Mouse (Mus musculus) embryonic facial prominence, embryonic 14.5 days (tissue): ENCODE results near the gene Filip1l. TPM values are rescaled to one million over a fixed set of nuclear protein-coding genes. Genes with fewer than 3 reads are reported as not detected.

Experiments
- ATAC-seq: fragments of 200-750 bp; cut with Nextera tagmentation; 2 replicates; pipeline ENCODE4 v1.8.0; 2017; ENCODE audit warnings: low read depth, moderate number of reproducible peaks, moderate TSS enrichment
- DNase-seq: peaks from one replicate; pipeline ENCODE4 v3.0.0-alpha.2; 2015; ENCODE audit warnings: low spot score
- H3K27ac ChIP-seq: fragments of 300-500 bp; sonication (generic); replicated peaks from 2 replicates; pipeline ENCODE4 v1.5.1; 2014; ENCODE audit warnings: low read depth, mild to moderate bottlenecking, low read length, moderate library complexity
- H3K27me3 ChIP-seq: fragments of 300-500 bp; sonication (generic); replicated peaks from 2 replicates; pipeline ENCODE4 v1.6.1; 2014; ENCODE audit warnings: low read length; ENCODE audit not compliant: control insufficient read depth, insufficient read depth
- H3K36me3 ChIP-seq: fragments of 300-500 bp; sonication (generic); 2 replicates; pipeline ENCODE4 v1.6.1; 2014; ENCODE audit warnings: low read length, mixed read lengths; ENCODE audit not compliant: control insufficient read depth, insufficient read depth
- H3K4me1 ChIP-seq: fragments of 300-500 bp; sonication (generic); 2 replicates; pipeline ENCODE4 v1.6.1; 2014; ENCODE audit warnings: antibody characterized with exemption, low read length; ENCODE audit not compliant: control insufficient read depth, insufficient read depth
- H3K4me2 ChIP-seq: fragments of 300-500 bp; sonication (generic); 2 replicates; pipeline ENCODE4 v1.6.1; 2014; ENCODE audit warnings: low read depth, mild to moderate bottlenecking, low read length, moderate library complexity, mixed read lengths
- H3K4me3 ChIP-seq: fragments of 300-500 bp; sonication (generic); 2 replicates; pipeline ENCODE4 v1.5.1; 2014; ENCODE audit warnings: low read depth, mild to moderate bottlenecking, low read length
- H3K9ac ChIP-seq: fragments of 300-500 bp; sonication (generic); 2 replicates; pipeline ENCODE4 v1.6.1; 2014; ENCODE audit warnings: low read depth, mild to moderate bottlenecking, low read length, moderate library complexity, mixed read lengths
- H3K9me3 ChIP-seq: fragments of 300-500 bp; sonication (generic); 2 replicates; pipeline ENCODE4 v1.6.1; 2016; ENCODE audit warnings: low read length; ENCODE audit not compliant: control insufficient read depth
- WGBS: fragments of 180-500 bp; shearing (Covaris S2); extraction: QIAGEN DNeasy Blood & Tissue Kit; methylation state at CpG from one replicate; pipeline ENCODE4 v1.1.7; 2014; 5-methylcytosine and 5-hydroxymethylcytosine counted together
- polyA plus RNA-seq: library from polyadenylated mRNA; unstranded; fragments of >200 nt; fragmentation: Nextera tagmentation; extraction: Ambion mirVana; gene quantifications from 2 replicates; pipeline ENCODE4 v1.2.1, GENCODE M21; 2014

Filip1l gene
- polyA plus RNA-seq, 1 experiment from 2014 or later = 30.2 TPM

DNA sequence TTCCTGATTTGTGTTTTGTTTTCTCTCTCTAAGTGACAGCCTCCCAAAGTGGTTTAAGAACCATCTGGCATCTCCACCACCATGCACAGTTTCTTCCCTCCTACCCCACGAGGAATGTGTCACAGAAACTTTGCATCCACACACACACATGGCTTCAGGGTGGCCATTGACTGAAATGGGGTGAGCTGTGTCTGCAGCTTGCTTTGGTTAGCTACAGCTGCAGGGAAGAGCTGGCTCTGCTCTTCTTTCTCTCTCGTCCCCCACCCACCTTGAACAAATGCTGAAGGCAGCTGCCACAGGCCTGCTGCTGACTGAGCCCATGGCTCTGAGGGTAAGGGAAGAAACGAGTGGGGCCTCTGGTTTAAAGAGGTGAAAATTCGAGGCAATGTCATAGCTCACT lies 59.9 kb downstream of the Filip1l start:
- 39% methylated on average over 4 of the region's 4 CpGs for WGBS
- H3K4me2 ChIP-seq = no peak overlapping the region
- no peaks in the 10 kb centered on the region; the same call in 1 of the 2 replicates for H3K9me3 ChIP-seq
- no peak overlapping the region for H3K9ac ChIP-seq
- H3K36me3 ChIP-seq = no peaks in the 10 kb centered on the region
- DNase-seq (peak; percentile 61), ATAC-seq (peak; percentile 68; the same call in 1 of the 2 replicates)
- no peaks in the 10 kb centered on the region for H3K27me3 ChIP-seq
- 0 out of 2 replicates have a peak overlapping the region, but pooled peaks have one; percentile 2 for H3K27ac ChIP-seq
- no peak overlapping the region for H3K4me3 ChIP-seq
- H3K4me1 ChIP-seq = peaks cover 16% of the 10 kb centered on the region

GRCm38 (mm10) chr16:57416049-57416448 lies 63.2 kb downstream of the Filip1l start:
- peak; percentile 66 for DNase-seq
- no peak overlapping the region for H3K9ac ChIP-seq
- peak overlapping the region; percentile 21; the same call in 1 of the 2 replicates for H3K27ac ChIP-seq
- H3K4me1 ChIP-seq = peaks cover 25% of the 10 kb centered on the region
- 28% methylated on average over 2 of the region's 2 CpGs for WGBS
- no peaks in the 10 kb centered on the region for H3K36me3 ChIP-seq
- ATAC-seq = peak; percentile 79
- H3K4me2 ChIP-seq = no peak overlapping the region
- H3K4me3 ChIP-seq = no peak overlapping the region
- H3K27me3 ChIP-seq = no peaks in the 10 kb centered on the region
- no peaks in the 10 kb centered on the region; the same call in 1 of the 2 replicates for H3K9me3 ChIP-seq

DNA sequence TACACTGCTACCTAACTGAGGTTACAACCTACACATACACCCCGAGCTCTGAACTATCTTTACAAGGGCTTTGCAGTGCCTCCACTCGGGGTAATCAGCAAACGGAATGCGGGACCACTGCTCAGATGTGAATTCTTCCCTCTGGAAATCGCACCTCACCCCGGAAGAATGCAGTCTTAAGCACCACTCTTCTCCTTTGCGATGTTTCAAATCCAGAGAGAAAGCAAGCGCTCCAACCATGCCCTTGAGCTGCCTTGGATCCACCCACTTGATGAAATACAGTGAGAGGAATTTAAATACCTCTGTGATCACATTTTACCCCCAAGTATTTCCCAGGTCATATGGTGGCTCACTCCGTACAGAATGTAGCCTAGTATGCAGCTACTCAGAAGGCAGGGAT lies 64.1 kb downstream of the Filip1l start:
- H3K4me2 ChIP-seq = no peak overlapping the region
- WGBS = 60% methylated on average over 9 of the region's 9 CpGs
- H3K9ac ChIP-seq = no peak overlapping the region
- no peaks in the 10 kb centered on the region for H3K27me3 ChIP-seq
- H3K9me3 ChIP-seq = no peaks in the 10 kb centered on the region; the same call in 1 of the 2 replicates
- H3K4me3 ChIP-seq = no peak overlapping the region
- no peaks in the 10 kb centered on the region for H3K36me3 ChIP-seq
- ATAC-seq (no peak), DNase-seq (no peak)
- peaks cover 33% of the 10 kb centered on the region for H3K4me1 ChIP-seq
- no peak overlapping the region for H3K27ac ChIP-seq

GRCm38 (mm10) chr16:57417955-57418354 lies 65.1 kb downstream of the Filip1l start:
- Histone ChIP-seq H3K4me1 (peaks cover 35% of the 10 kb centered on the region), H3K9ac (no peak overlapping the region), H3K36me3 (no peaks in the 10 kb centered on the region), H3K9me3 (no peaks in the 10 kb centered on the region; the same call in 1 of the 2 replicates), H3K4me3 (no peak overlapping the region), H3K4me2 (no peak overlapping the region), H3K27ac (no peak overlapping the region), H3K27me3 (no peaks in the 10 kb centered on the region)
- WGBS = 72% methylated on average over 1 of the region's 1 CpGs
- no peak for DNase-seq
- ATAC-seq = no peak

DNA sequence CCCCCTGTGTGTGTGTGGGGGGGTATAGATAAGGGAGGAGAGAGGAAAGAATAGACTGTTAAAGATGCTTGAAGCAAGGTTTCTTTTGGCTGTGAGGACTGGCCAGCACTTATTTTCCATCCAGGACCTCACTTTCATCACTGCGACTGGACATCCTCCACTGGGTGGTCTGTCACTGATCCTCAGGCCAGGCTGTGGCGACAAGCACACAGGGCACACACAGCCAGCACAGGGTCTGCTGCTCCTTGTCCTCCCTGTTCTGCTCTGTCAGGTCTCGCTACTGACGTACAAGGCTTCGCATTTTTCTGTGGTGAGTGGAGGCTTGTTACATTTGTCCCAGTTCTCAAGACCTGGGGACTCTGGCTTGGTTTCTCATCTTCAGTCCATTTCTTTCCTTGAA lies 66.4 kb downstream of the Filip1l start:
- 59% methylated on average over 5 of the region's 5 CpGs for WGBS
- Histone ChIP-seq H3K27ac (no peak overlapping the region), H3K9me3 (no peaks in the 10 kb centered on the region; the same call in 1 of the 2 replicates), H3K9ac (no peak overlapping the region), H3K4me3 (no peak overlapping the region), H3K27me3 (no peaks in the 10 kb centered on the region), H3K4me1 (peaks cover 35% of the 10 kb centered on the region), H3K36me3 (no peaks in the 10 kb centered on the region), H3K4me2 (no peak overlapping the region)
- DNase-seq (no peak), ATAC-seq (no peak)

- Histone ChIP-seq H3K27me3 (no peaks in the 10 kb centered on the region), H3K4me3 (no peak overlapping the region), H3K36me3 (no peaks in the 10 kb centered on the region), H3K4me1 (peaks cover 35% of the 10 kb centered on the region), H3K27ac (peak overlapping the region; percentile 33; the same call in 1 of the 2 replicates), H3K9ac (no peak overlapping the region), H3K9me3 (no peaks in the 10 kb centered on the region), H3K4me2 (no peak overlapping the region)
- no peak for DNase-seq
- 86% methylated on average over 5 of the region's 5 CpGs for WGBS
- no peak for ATAC-seq
Measured at GRCm38 (mm10) chr16:57419881-57420280, 67.0 kb downstream of the Filip1l start.

- DNase-seq = peak; percentile 48
- H3K36me3 ChIP-seq = no peaks in the 10 kb centered on the region
- no peak overlapping the region for H3K9ac ChIP-seq
- ATAC-seq = no peak
- H3K27ac ChIP-seq = peak overlapping the region; percentile 33; the same call in 1 of the 2 replicates
- no peak overlapping the region for H3K4me3 ChIP-seq
- 37% methylated on average over 8 of the region's 8 CpGs for whole genome bisulfite sequencing
- no peaks in the 10 kb centered on the region for H3K27me3 ChIP-seq
- H3K4me2 ChIP-seq = no peak overlapping the region
- peaks cover 29% of the 10 kb centered on the region for H3K4me1 ChIP-seq
- no peaks in the 10 kb centered on the region for H3K9me3 ChIP-seq
Measured at GRCm38 (mm10) chr16:57420773-57421556, 68.1 kb downstream of the Filip1l start.

GRCm38 (mm10) chr16:57421680-57422417 lies 69.0 kb downstream of the Filip1l start:
- no peaks in the 10 kb centered on the region for H3K27me3 ChIP-seq
- ATAC-seq = no peak
- peak overlapping the region; percentile 0; the same call in 1 of the 2 replicates for H3K27ac ChIP-seq

More at GRCm38 (mm10) chr16:57421680-57422417, 69.0 kb downstream of the Filip1l start:
- Histone ChIP-seq H3K9ac (no peak overlapping the region), H3K4me3 (no peak overlapping the region), H3K36me3 (no peaks in the 10 kb centered on the region), H3K4me2 (no peak overlapping the region), H3K9me3 (no peaks in the 10 kb centered on the region), H3K4me1 (peaks cover 26% of the 10 kb centered on the region)
- 63% methylated on average over 7 of the region's 7 CpGs for WGBS
- DNase-seq = no peak
